Mouse (Mus musculus) forebrain, embryonic 11.5 days (tissue): ENCODE measurements around the gene Hao2. TPM values are rescaled to one million over a fixed set of nuclear protein-coding genes. Genes with fewer than 3 reads are reported as not detected.

Source experiments
- ATAC-seq: fragments of 200-750 bp; cut with Nextera tagmentation; replicated peaks from 2 replicates; pipeline ENCODE4 v1.8.0; 2017; ENCODE audit warnings: moderate TSS enrichment; ENCODE audit not compliant: low FRiP score
- DNase-seq: peaks from one replicate; pipeline ENCODE4 v3.0.0-alpha.2; 2017; ENCODE audit warnings: low spot score
- H3K27ac ChIP-seq: fragments of 300-500 bp; sonication (generic); 2 replicates; pipeline ENCODE4 v1.5.1; 2014; ENCODE audit warnings: low read depth, low read length
- H3K27me3 ChIP-seq: fragments of 300-500 bp; sonication (generic); 2 replicates; pipeline ENCODE4 v1.6.1; 2014; ENCODE audit warnings: mild to moderate bottlenecking, low read length, mixed read lengths; ENCODE audit not compliant: control insufficient read depth, insufficient read depth
- H3K36me3 ChIP-seq: fragments of 300-500 bp; sonication (generic); 2 replicates; pipeline ENCODE4 v1.6.1; 2014; ENCODE audit warnings: mild to moderate bottlenecking, low read length, moderate library complexity, mixed read lengths; ENCODE audit not compliant: control insufficient read depth, insufficient read depth
- H3K4me1 ChIP-seq: fragments of 300-500 bp; sonication (generic); replicated peaks from 2 replicates; pipeline ENCODE4 v1.6.1; 2014; ENCODE audit warnings: low read length, mixed read lengths; ENCODE audit not compliant: control insufficient read depth, insufficient read depth
- H3K4me2 ChIP-seq: fragments of 300-500 bp; sonication (generic); 2 replicates; pipeline ENCODE4 v1.6.1; 2014; ENCODE audit warnings: low read depth, mild to moderate bottlenecking, low read length, moderate library complexity, mixed read lengths; ENCODE audit not compliant: severe bottlenecking
- H3K4me3 ChIP-seq: fragments of 300-500 bp; sonication (generic); 2 replicates; pipeline ENCODE4 v1.5.1; 2014; ENCODE audit warnings: low read depth, low read length
- H3K9ac ChIP-seq: fragments of 300-500 bp; sonication (generic); 2 replicates; pipeline ENCODE4 v1.6.1; 2014; ENCODE audit warnings: low read length
- H3K9me3 ChIP-seq: fragments of 300-500 bp; sonication (generic); 2 replicates; pipeline ENCODE4 v1.6.1; 2016; ENCODE audit warnings: low read length, mixed read lengths; ENCODE audit not compliant: control insufficient read depth
- WGBS: fragments of 180-500 bp; shearing (Covaris S2); extraction: QIAGEN DNeasy Blood & Tissue Kit; methylation state at CpG from one replicate; pipeline ENCODE4 v1.1.7; 2014; 5-methylcytosine and 5-hydroxymethylcytosine counted together
- polyA plus RNA-seq: library from polyadenylated mRNA; unstranded; fragments of >200 nt; fragmentation: Nextera tagmentation; extraction: Ambion mirVana; gene quantifications from 2 replicates; pipeline ENCODE4 v1.2.1, GENCODE M21; 2014

The Hao2 gene
- polyA plus RNA-seq, 1 experiment from 2014 or later = not detected

- ATAC-seq = no peak
- Histone ChIP-seq H3K4me2 (no peak overlapping the region), H3K27ac (no peak overlapping the region), H3K4me1 (no peaks in the 10 kb centered on the region), H3K36me3 (no peaks in the 10 kb centered on the region), H3K4me3 (no peak overlapping the region), H3K9ac (no peak overlapping the region), H3K27me3 (no peaks in the 10 kb centered on the region), H3K9me3 (no peaks in the 10 kb centered on the region)
- 91% methylated on average over 2 of the region's 2 CpGs for WGBS
- no peak for DNase-seq
Observed at GRCm38 (mm10) chr3:98880831-98881230, 12.2 kb downstream of the Hao2 start.

GRCm38 (mm10) chr3:98880216-98880615 is 12.8 kb downstream of the Hao2 start:
- Histone ChIP-seq H3K27ac (no peak overlapping the region), H3K4me3 (no peak overlapping the region), H3K4me1 (no peaks in the 10 kb centered on the region), H3K27me3 (no peaks in the 10 kb centered on the region), H3K9me3 (no peaks in the 10 kb centered on the region), H3K4me2 (no peak overlapping the region), H3K9ac (no peak overlapping the region), H3K36me3 (no peaks in the 10 kb centered on the region)
- DNase-seq = no peak
- ATAC-seq = no peak
- 67% methylated on average over 6 of the region's 6 CpGs for WGBS

- H3K4me1 ChIP-seq = no peaks in the 10 kb centered on the region
- H3K36me3 ChIP-seq = no peaks in the 10 kb centered on the region
- H3K9me3 ChIP-seq = no peaks in the 10 kb centered on the region
- no peaks in the 10 kb centered on the region for H3K27me3 ChIP-seq
- no peak overlapping the region for H3K9ac ChIP-seq
- 91% methylated on average over 2 of the region's 2 CpGs for WGBS
- no peak overlapping the region for H3K4me3 ChIP-seq
- H3K27ac ChIP-seq = no peak overlapping the region
- ATAC-seq (no peak), DNase-seq (no peak)
- no peak overlapping the region for H3K4me2 ChIP-seq
Observed at GRCm38 (mm10) chr3:98868219-98868618, 24.8 kb downstream of the Hao2 start.

GRCm38 (mm10) chr3:98862800-98863199 is 30.2 kb downstream of the Hao2 start:
- no peak for ATAC-seq
- Histone ChIP-seq H3K36me3 (no peaks in the 10 kb centered on the region), H3K9ac (no peak overlapping the region), H3K4me2 (no peak overlapping the region), H3K27ac (no peak overlapping the region), H3K9me3 (no peaks in the 10 kb centered on the region), H3K4me3 (no peak overlapping the region), H3K4me1 (no peaks in the 10 kb centered on the region), H3K27me3 (no peaks in the 10 kb centered on the region)
- DNase-seq = no peak
- WGBS = 94% methylated on average over 1 of the region's 1 CpGs

DNA sequence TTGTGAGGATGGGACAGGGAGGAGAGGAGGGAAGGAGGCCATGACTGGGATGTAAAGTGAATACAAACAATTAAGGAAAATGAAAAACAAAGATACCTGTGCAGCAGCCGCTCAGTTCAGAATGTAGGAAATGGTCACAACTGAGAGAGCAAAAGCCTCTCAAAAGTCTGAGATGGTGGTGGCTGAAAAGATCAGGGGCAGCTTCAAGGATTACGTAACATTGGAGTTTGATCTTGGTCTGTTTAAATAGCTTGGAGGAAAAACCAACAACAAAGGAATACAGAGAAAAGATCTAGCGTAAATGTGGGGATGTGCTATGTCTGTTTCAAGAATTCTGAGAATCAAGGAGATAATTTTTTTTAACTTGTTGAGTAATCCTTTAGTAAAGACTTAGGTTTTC is 33.5 kb downstream of the Hao2 start, which contains the start of gene Hsd3b1:
Gene Hsd3b1 (minus strand): TSS at position 219 of the 400 bp plus-strand sequence.
- DNase-seq = no peak
- Histone ChIP-seq H3K27me3 (no peaks in the 10 kb centered on the region), H3K4me2 (no peak within 1 kb of the TSS), H3K36me3 (no peaks in the 10 kb centered on the region), H3K9ac (no peak within 1 kb of the TSS), H3K4me1 (no peaks in the 10 kb centered on the region), H3K9me3 (no peaks in the 10 kb centered on the region), H3K27ac (no peak within 1 kb of the TSS), H3K4me3 (no peak within 1 kb of the TSS)
- WGBS = 87% methylated on average over 3 of the region's 3 CpGs
- ATAC-seq = no peak

GRCm38 (mm10) chr3:98858051-98858450 is 35.0 kb downstream of the Hao2 start:
- Histone ChIP-seq H3K9ac (no peak overlapping the region), H3K4me1 (no peaks in the 10 kb centered on the region), H3K9me3 (no peaks in the 10 kb centered on the region), H3K36me3 (no peaks in the 10 kb centered on the region), H3K4me2 (no peak overlapping the region), H3K27me3 (no peaks in the 10 kb centered on the region), H3K27ac (no peak overlapping the region), H3K4me3 (no peak overlapping the region)
- ATAC-seq (no peak), DNase-seq (no peak)
- 88% methylated on average over 2 of the region's 2 CpGs for WGBS

DNA sequence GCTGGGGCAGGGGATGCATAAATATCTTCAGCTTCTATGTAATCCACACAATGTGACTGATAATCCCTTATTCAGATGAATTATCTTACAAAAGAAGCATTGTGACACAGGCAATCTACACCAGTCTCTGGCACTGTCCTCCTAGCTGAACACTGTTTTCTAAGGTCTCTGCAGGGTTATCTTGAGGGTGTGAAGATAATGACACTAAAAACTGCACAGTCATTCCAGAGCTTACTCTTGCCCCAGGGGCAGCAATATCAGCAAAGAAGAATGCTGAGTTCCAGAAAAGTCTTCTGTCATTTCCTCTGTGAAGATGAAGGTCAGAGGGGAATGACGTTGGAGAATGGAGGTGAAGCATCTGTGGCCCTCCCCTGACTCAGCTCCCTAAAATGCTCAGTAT is 36.1 kb downstream of the Hao2 start:
- Histone ChIP-seq H3K9ac (no peak overlapping the region), H3K4me3 (no peak overlapping the region), H3K27me3 (no peaks in the 10 kb centered on the region), H3K4me1 (no peaks in the 10 kb centered on the region), H3K9me3 (no peaks in the 10 kb centered on the region), H3K36me3 (no peaks in the 10 kb centered on the region), H3K27ac (no peak overlapping the region), H3K4me2 (no peak overlapping the region)
- no peak for DNase-seq
- WGBS = 71% methylated on average over 1 of the region's 1 CpGs
- ATAC-seq = no peak

- Histone ChIP-seq H3K9me3 (no peaks in the 10 kb centered on the region), H3K27me3 (no peaks in the 10 kb centered on the region), H3K4me2 (no peak overlapping the region), H3K4me1 (no peaks in the 10 kb centered on the region), H3K36me3 (no peaks in the 10 kb centered on the region), H3K27ac (no peak overlapping the region), H3K9ac (no peak overlapping the region), H3K4me3 (no peak overlapping the region)
- no peak for DNase-seq
- ATAC-seq = 0 out of 2 replicates have a peak, but pooled peaks have one; percentile 51
- 82% methylated on average over 3 of the region's 3 CpGs for WGBS
Observed at GRCm38 (mm10) chr3:98855160-98855559, 37.9 kb downstream of the Hao2 start.

DNA sequence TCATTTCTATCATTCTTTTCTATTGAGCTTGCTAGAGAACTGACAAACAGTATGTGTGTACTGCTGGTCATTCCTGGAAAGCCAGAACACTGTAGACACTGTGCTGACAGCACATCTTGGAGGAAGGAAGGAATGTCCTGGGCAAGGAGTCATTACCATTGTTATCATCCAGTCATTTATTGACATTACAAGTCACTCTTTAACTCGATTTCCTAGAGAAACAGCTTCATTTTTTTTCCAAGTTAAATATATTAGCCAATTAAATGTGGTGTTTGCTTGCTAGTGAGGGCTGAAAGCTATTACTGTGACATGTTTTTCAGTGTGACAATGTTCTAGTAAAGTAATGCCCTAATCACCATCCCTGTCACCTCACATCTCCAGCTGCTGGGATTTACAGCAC is 39.4 kb downstream of the Hao2 start:
- no peak overlapping the region for H3K4me3 ChIP-seq
- ATAC-seq = no peak
- 47% methylated on average over 1 of the region's 1 CpGs for WGBS

More for the DNA sequence above, 39.4 kb downstream of the Hao2 start:
- no peak for DNase-seq
- no peaks in the 10 kb centered on the region for H3K9me3 ChIP-seq
- H3K27ac ChIP-seq = no peak overlapping the region
- H3K36me3 ChIP-seq = no peaks in the 10 kb centered on the region
- no peak overlapping the region for H3K4me2 ChIP-seq
- no peaks in the 10 kb centered on the region for H3K27me3 ChIP-seq
- no peaks in the 10 kb centered on the region for H3K4me1 ChIP-seq
- no peak overlapping the region for H3K9ac ChIP-seq
